In genomic region chr15:90223969-90224750, GRCm38 (mm10) we compare ENCODE assay signal across 8 mouse cellular contexts. TPM values are rescaled to one million over a fixed set of nuclear protein-coding genes. Genes with fewer than 3 reads are reported as not detected.
DNase-seq lines count a peak whose midpoint lies in the region; ATAC-seq and TF ChIP-seq lines count a peak whose summit lies in the region.

TSS of gene Alg10b (plus strand) at chr15:90224311.

- no peak for TF ChIP-seq POLR2A in bone marrow macrophage, adult 2 months (IDR thresholded peaks at IDR 0.05; ENCODE audit: borderline replicate concordance, low read depth, low read length)
- TF ChIP-seq POLR2A in embryonic fibroblast, embryonic 13.5 days (IDR thresholded peaks at IDR 0.05; ENCODE audit: low read depth, low read length), result peak; percentile 90

- H3K4me2 ChIP-seq in kidney, embryonic 15.5 days, result peak within 1 kb of the TSS; percentile 83

- peak within 1 kb of the TSS; percentile 100 for H3K4me3 ChIP-seq in bone marrow macrophage, adult 2 months (ENCODE audit: insufficient read depth, low read length)
- H3K4me3 ChIP-seq in embryonic fibroblast, embryonic 13.5 days (ENCODE audit: insufficient read depth, low read length), result peak within 1 kb of the TSS; percentile 92
- H3K4me3 ChIP-seq in kidney, embryonic 15.5 days (replicated peaks), result peak within 1 kb of the TSS; percentile 83

- peaks cover 3% of the 10 kb centered on the region; the same call in 1 of the 2 replicates for H3K27me3 ChIP-seq in kidney, embryonic 15.5 days

- H3K9ac ChIP-seq in kidney, embryonic 15.5 days, result peak within 1 kb of the TSS; percentile 94

- no peaks in the 10 kb centered on the region for H3K9me3 ChIP-seq in kidney, embryonic 15.5 days (replicated peaks)

- H3K4me1 ChIP-seq in bone marrow macrophage, adult 2 months (ENCODE audit: control insufficient read depth, insufficient read depth, low read length), result peaks cover 7% of the 10 kb centered on the region
- H3K4me1 ChIP-seq in embryonic fibroblast, embryonic 13.5 days (ENCODE audit: control insufficient read depth, insufficient read depth, low read length), result peaks cover 3% of the 10 kb centered on the region; the same call in 1 of the 2 replicates
- H3K4me1 ChIP-seq in kidney, embryonic 15.5 days, result peaks cover 13% of the 10 kb centered on the region; the same call in 1 of the 2 replicates

- TF ChIP-seq CTCF in bone marrow macrophage, adult 2 months (IDR thresholded peaks at IDR 0.05; ENCODE audit: low read depth, low read length), result no peak
- TF ChIP-seq CTCF in embryonic fibroblast, embryonic 13.5 days (IDR thresholded peaks at IDR 0.05; ENCODE audit: borderline replicate concordance, insufficient read depth, low read length), result no peak

- DNase-seq in A20 (ENCODE audit: low read depth, low spot score), result peak; percentile 94
- DNase-seq in heart, adult 9 months (ENCODE audit: low spot score in 2 of 2), result peak; percentile 80 to 81
- peak; percentile 93 for DNase-seq in liver
- DNase-seq in spleen, postnatal 4 days (ENCODE audit: low spot score in 2 of 2), result peak; percentile 77 to 89

- H3K27ac ChIP-seq in bone marrow macrophage, adult 2 months (ENCODE audit: insufficient read depth, low read depth, low read length), result peak within 1 kb of the TSS; percentile 48
- H3K27ac ChIP-seq in embryonic fibroblast, embryonic 13.5 days (ENCODE audit: insufficient read depth, low read length), result 0 out of 2 replicates have a peak within 1 kb of the TSS, but pooled peaks have one; percentile 2
- peak within 1 kb of the TSS; percentile 91 for H3K27ac ChIP-seq in kidney, embryonic 15.5 days

- peak; percentile 100 for ATAC-seq in kidney, embryonic 15.5 days (replicated peaks; ENCODE audit: low FRiP score)
- peak; percentile 96 for ATAC-seq in monocyte, adult 5-6 weeks (replicated peaks; ENCODE audit: insufficient number of reproducible peaks, low FRiP score, low TSS enrichment, poor library complexity, severe bottlenecking)

- H3K36me3 ChIP-seq in kidney, embryonic 15.5 days, result peaks cover 30% of the 10 kb centered on the region

- 0% methylated on average over 57 of the region's 59 CpGs for WGBS in kidney, embryonic 15.5 days

RNA-seq across cellular contexts. Expression of gene Alg10b, which starts in this region (rescaled TPM):
- polyA plus RNA-seq in bone marrow macrophage, adult 2 months (2012; ENCODE audit: insufficient read depth, insufficient read length, missing spikeins), result 20.2 and 23.8 TPM in 2 replicates
- 55.8 and 67.0 TPM in 2 replicates for polyA plus RNA-seq in embryonic fibroblast, embryonic 13.5 days (2011; ENCODE audit: insufficient read length, low read depth, missing spikeins)
- 35.4 and 37.6 TPM in 2 replicates for polyA plus RNA-seq in kidney, embryonic 15.5 days (2015; fragmentation: Nextera tagmentation; extraction: Ambion mirVana)
- total RNA-seq in monocyte, adult 5-6 weeks (2017), result 13.3 to 26.5 TPM (median 17.4 TPM) in 3 replicates

Comparison
In these comparisons a context has a peak if more than half of its experiments do, and no peak if none do; other contexts are left out.
1. Peak in every context shown above with its lines: DNase-seq, ATAC-seq, H3K4me3 ChIP-seq and H3K27ac ChIP-seq.
2. H3K27ac ChIP-seq: peak in every context shown above with its lines; median percentile 91 in kidney, embryonic 15.5 days; 48 in bone marrow macrophage, adult 2 months; 2 in embryonic fibroblast, embryonic 13.5 days.